Mouse (Mus musculus): ENCODE results near the gene Gm47791.
A peak's percentile ranks its signal among the peaks of the same experiment; 100 is the strongest.

Gene Gm47791

GRCm38 (mm10) chr1:82787414-82787813, 16.4 kb upstream of the Gm47791 start:
- DNase-seq (ENCODE audit: low read depth, low spot score): peak; percentile 81

- peak; percentile 35 for DNase-seq (ENCODE audit: low read depth, low spot score)
These were observed 14.5 kb upstream of the Gm47791 start for GRCm38 (mm10) chr1:82785546-82785945.

- DNase-seq (ENCODE audit: low read depth, low spot score): no peak
These were observed 12.5 kb upstream of the Gm47791 start for GRCm38 (mm10) chr1:82783559-82783958.

GRCm38 (mm10) chr1:82779388-82779966, 8.4 kb upstream of the Gm47791 start:
- no peak for DNase-seq (ENCODE audit: low read depth, low spot score)

GRCm38 (mm10) chr1:82775293-82775692, 4.2 kb upstream of the Gm47791 start:
- DNase-seq (ENCODE audit: low read depth, low spot score): no peak

- DNase-seq (ENCODE audit: low read depth, low spot score): no peak
These were observed 2.2 kb upstream of the Gm47791 start for GRCm38 (mm10) chr1:82773208-82773607.

- DNase-seq (ENCODE audit: low read depth, low spot score): no peak
These were observed 1.4 kb upstream of the Gm47791 start for GRCm38 (mm10) chr1:82772428-82772827.

- DNase-seq (ENCODE audit: low read depth, low spot score): no peak
These were observed 2.8 kb downstream of the Gm47791 start, which contains the start of gene Tm4sf20 for GRCm38 (mm10) chr1:82768269-82768668. Tm4sf20 (minus strand) TSS chr1:82768461.

GRCm38 (mm10) chr1:82766641-82767040, 4.4 kb downstream of the Gm47791 start:
- no peak for DNase-seq (ENCODE audit: low read depth, low spot score)

GRCm38 (mm10) chr1:82766227-82766626, 4.8 kb downstream of the Gm47791 start:
- DNase-seq (ENCODE audit: low read depth, low spot score): no peak

- peak; percentile 52 for DNase-seq (ENCODE audit: low read depth, low spot score)
These were observed 8.8 kb downstream of the Gm47791 start for GRCm38 (mm10) chr1:82762274-82762673.

- DNase-seq (ENCODE audit: low read depth, low spot score): no peak
These were observed 9.4 kb downstream of the Gm47791 start for GRCm38 (mm10) chr1:82761454-82762169.

- peak; percentile 61 for DNase-seq (ENCODE audit: low read depth, low spot score)
These were observed 11.5 kb downstream of the Gm47791 start for GRCm38 (mm10) chr1:82759520-82759919.

- no peak for DNase-seq (ENCODE audit: low read depth, low spot score)
These were observed 23.2 kb downstream of the Gm47791 start for GRCm38 (mm10) chr1:82747714-82748452.

GRCm38 (mm10) chr1:82746408-82746807, 24.6 kb downstream of the Gm47791 start:
- no peak for DNase-seq (ENCODE audit: low read depth, low spot score)

GRCm38 (mm10) chr1:82743962-82744361, 27.1 kb downstream of the Gm47791 start:
- DNase-seq (ENCODE audit: low read depth, low spot score): peak; percentile 12

- DNase-seq (ENCODE audit: low read depth, low spot score): no peak
These were observed 29.5 kb downstream of the Gm47791 start for GRCm38 (mm10) chr1:82741539-82741938.

- no peak for DNase-seq (ENCODE audit: low read depth, low spot score)
These were observed 33.0 kb downstream of the Gm47791 start for GRCm38 (mm10) chr1:82738066-82738465.

GRCm38 (mm10) chr1:82733357-82733756, 37.7 kb downstream of the Gm47791 start:
- no peak for DNase-seq (ENCODE audit: low read depth, low spot score)

GRCm38 (mm10) chr1:82726482-82726881, 44.6 kb downstream of the Gm47791 start:
- no peak for DNase-seq (ENCODE audit: low read depth, low spot score)

GRCm38 (mm10) chr1:82725875-82726185, 45.2 kb downstream of the Gm47791 start:
- no peak for DNase-seq (ENCODE audit: low read depth, low spot score)

GRCm38 (mm10) chr1:82725026-82725874, 45.8 kb downstream of the Gm47791 start:
- peak; percentile 36 for DNase-seq (ENCODE audit: low read depth, low spot score)
